Mouse (Mus musculus): Measurements from ENCODE around the gene Eml2.

GRCm38 (mm10) chr7:19210010-19210409 is 33.8 kb downstream of the Eml2 start:
- no peak for TF ChIP-seq CHD2 (IDR thresholded peaks at IDR 0.05; ENCODE audit: low read depth, low read length)
- TF ChIP-seq ZC3H11A (IDR thresholded peaks at IDR 0.05; ENCODE audit: borderline replicate concordance, low read depth, low read length) = no peak; the same call in 1 of the 2 replicates
